Mouse (Mus musculus): ENCODE data around the gene Pxk.

Pxk gene

DNA sequence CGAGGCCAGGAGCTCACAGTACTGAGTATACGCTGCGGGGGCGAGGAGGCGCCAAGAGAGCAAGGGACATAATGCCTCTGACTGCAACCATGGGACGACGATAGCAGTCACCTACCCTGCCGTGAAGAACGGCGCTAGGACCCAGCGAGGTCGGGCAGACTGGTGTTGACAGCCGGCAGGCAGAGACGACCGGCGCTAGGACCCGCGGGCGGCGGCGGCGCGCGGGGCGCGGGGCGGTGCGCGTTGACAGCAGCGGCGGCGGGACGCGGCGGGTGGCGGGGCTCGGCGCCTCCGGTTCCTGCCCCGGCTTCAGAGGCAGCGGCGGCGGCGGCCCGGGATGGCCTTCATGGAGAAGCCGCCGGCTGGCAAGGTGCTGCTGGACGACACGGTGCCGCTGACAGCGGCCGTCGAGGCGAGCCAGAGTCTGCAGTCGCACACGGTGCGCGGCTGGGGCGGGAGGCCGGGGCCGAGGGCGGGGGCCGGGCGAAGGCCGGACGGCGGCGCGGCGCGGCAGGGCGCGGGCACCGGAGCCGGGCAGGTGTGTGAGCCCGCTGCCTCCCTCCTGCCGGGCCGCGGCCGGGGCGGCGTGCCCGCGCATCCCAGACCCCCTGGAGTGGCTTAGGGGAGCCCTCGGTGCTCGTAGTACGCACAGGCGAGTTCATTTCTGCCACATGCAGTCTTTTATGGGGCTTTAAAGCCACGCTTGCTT, at the start of gene Pxk:
Pxk (plus strand) TSS at position 234 of the 709 bp plus-strand sequence.
- peak; percentile 92 for DNase-seq (ENCODE audit: low read depth, low spot score)

- DNase-seq (ENCODE audit: low read depth, low spot score) = no peak
Measured at GRCm38 (mm10) chr14:8049334-8049733, 48.7 kb upstream of the Pxk start.

DNA sequence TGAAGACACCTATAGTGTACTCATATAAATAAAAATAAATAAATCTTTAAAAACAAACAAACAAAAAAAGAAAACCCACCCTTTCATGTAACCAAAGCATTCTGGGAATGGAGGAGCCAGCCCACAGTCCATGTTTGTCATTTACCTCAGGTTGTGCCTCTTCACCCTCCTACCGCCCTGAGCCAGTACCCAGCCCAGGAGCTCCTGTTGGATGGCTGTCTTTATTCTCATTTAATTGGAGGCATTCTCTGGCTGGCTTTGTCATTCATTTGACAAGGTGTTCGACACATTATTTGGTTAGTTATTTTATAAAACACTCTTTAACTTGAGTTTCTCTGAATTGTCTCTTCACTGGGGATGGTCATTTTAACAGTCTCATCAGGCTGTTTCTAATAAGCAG, 46.1 kb upstream of the Pxk start:
- DNase-seq (ENCODE audit: low read depth, low spot score) = no peak

- DNase-seq (ENCODE audit: low read depth, low spot score) = no peak
Measured at GRCm38 (mm10) chr14:8052661-8053060, 45.4 kb upstream of the Pxk start.

- DNase-seq (ENCODE audit: low read depth, low spot score) = no peak
Measured at GRCm38 (mm10) chr14:8054310-8055102, 43.5 kb upstream of the Pxk start.

DNA sequence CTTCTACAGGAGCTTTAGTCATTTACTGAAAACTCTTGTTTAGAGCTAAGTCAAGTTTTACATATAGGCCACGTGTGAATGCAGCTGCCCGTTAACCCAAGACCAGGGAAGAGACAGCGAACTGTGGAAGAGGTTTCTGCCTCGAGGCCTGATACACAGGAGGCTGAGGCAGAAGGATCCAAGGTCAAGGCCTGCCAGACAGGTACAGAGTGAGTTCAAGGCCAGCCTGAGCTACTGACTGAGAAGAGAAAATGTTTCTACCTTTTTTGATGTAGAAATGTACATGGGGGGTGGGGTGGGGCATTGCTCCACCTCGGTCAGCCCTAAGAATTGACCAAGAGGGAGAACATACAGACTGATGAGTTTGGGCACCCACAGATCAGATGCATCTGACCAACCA, 41.9 kb upstream of the Pxk start:
- DNase-seq (ENCODE audit: low read depth, low spot score) = no peak

- no peak for DNase-seq (ENCODE audit: low read depth, low spot score)
Measured at GRCm38 (mm10) chr14:8059938-8060337, 38.1 kb upstream of the Pxk start.

DNA sequence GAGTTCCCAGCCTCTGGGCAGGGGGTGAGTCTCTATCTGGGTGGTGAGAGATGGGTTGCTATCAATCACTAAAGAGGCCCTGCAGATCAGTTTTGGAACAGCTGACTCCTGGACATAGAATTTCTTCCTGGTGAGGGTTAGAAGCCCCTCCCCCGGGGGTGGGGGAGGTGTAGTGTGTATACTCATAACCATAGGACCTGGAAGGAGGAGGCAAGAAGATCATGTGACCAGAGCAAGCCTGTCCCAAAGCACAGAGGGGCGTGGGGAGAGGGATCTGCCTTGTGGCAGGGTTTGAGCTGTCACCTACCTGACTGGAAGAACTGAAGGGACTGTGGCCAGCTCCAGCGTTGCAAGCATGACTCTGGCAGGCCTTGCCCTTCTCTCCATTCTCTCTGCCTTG, 35.9 kb upstream of the Pxk start:
- no peak for DNase-seq (ENCODE audit: low read depth, low spot score)

DNA sequence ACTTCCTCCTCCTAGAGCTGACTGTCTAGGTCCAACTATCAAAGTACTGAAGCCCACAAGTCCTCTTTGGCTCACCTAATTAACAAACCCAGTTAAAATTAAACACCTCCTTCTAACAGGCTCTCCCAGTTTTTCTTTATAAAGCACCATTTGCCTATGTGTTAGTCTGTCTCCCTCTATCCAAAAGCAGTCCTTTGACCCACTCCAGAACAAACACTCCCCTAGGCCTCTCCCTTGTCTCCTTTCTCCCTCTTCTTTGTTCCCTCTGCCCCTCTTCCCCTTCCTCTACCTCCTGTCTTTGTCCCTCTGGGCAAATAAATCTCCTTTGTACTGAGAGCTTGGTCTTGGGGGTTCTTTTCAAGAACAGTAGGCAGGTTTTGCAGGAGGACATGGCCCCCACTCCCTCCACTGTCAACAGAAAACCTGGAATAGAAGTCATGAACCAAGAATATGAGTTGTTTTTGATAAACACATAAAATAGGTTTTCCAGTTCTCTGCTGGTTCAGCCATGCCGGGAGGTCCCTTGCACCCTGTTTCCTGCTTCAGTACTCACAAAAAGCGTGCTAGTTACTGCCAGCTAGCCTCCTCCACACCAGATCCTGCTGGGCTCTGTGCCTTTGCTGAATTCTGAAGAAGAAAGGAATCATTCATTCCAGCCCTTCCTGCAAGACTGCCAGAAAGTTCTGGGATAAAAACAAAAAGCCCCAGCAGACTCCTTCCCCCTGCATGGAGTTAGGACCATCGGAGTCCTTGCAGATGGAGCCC, 35.3 kb upstream of the Pxk start:
- no peak for DNase-seq (ENCODE audit: low read depth, low spot score)

DNA sequence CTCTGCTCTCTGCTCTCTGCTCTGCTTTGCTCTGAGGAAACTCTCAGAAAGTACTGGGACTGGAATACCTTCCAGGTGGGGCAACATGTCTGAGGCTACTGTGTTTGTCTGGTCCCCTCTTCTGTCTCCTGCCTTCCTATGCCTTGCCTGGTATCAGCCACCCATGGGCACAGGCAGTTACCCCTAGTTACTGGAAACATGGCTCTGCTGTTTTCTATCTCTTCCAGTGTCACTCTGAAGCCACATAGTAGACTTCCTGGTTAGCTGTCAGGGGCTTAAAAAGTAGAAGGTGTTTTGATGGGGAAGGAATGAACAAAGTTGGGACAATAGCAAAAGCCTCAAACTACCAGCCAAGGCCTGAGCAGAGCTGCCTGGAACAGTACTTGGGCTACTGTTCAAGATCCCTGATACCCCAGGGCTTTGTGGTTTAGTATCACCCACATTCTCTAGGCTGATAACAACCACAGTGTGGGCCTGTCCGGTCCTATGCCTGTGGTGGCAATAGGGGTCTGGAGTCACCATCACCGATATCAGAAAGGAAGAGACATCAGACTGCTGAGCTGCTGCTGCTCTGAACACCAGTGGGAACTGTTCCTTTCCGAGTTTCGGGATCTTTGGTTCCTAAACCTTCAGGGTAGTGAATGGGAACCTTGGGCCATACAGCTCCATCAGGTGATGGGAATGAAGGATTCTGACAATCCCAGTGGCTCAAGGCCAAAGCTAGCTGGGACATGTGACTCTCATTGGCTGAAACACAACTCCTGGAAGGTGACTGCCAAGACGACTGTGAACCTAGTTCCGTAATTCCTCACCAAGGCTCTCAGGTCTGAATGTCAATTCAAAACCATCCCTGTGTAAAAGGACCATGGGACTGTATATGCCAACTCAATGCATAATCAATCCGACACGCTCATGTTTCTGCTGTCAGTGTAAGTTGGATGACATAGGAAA, 33.9 kb upstream of the Pxk start:
- no peak for DNase-seq (ENCODE audit: low read depth, low spot score)

DNA sequence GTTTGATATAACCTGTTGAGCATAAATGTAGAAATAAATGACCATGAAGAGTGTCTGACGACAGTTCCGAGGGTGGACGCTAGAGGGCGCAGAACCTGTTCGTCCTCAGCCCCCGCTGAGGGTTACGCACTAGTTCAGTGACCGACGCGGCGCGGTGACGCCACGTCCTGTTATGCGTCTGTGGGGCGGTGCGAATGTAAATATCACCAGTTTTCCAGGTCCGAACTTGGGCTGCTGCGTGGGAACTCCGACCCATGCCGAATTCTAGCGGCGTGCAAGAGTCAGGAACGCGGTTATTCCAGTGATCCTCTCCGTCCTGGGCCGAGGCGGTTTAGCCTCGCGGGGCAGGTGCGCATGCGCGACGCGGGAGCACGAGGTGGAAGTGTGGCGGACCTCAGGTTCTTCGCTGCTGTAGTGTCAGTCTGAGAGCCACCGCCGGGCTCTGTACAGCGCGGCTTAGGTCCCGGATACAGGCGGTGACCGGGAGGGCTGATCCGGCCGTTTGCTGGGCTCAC, 17.8 kb upstream of the Pxk start, which contains the start of gene Rpp14:
Rpp14 (plus strand) TSS at position 203 of the 515 bp plus-strand sequence.
- DNase-seq (ENCODE audit: low read depth, low spot score) = peak; percentile 98

- no peak for DNase-seq (ENCODE audit: low read depth, low spot score)
Measured at GRCm38 (mm10) chr14:8080718-8081117, 17.3 kb upstream of the Pxk start.

DNA sequence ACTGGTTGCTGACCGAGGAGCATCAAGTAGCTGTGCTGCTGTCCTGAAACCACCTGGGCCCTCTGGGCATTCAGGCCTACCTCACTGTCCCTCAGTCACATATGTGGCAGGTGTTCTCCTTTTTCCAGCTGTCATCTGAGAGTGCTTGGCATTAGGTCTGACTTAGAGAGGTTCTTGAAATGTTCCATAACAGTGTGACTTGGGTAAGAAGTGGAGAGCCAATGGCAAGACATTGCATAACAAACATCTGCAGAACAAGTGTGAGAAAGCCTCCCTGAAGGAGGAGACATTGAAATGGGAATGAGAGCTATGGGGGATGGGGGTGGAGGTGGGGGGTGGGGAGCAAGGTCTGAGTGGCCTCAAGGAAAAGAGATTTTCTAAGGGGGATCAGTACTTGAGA, 15.1 kb upstream of the Pxk start:
- no peak for DNase-seq (ENCODE audit: low read depth, low spot score)

DNA sequence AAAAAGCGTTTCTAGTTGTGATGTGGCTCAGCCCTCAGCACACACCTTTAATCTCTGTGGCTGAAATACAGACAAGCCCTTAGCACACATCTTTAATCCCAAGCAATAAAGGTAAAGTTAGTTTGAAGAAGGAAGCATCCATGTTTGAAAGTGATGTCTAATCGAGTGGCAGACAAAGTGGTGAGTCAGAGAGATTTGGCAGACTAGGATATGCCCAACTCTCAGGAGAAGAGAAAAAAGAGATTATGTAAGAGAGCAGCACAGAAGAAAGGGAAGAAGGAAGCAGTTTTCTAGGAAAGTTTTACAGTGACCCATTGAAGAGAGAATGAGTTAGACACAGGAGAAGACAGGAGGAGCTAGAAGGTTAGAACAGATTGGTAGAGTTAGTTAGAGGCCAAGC, 9.0 kb upstream of the Pxk start:
- DNase-seq (ENCODE audit: low read depth, low spot score) = no peak

GRCm38 (mm10) chr14:8092573-8092972, 5.4 kb upstream of the Pxk start:
- peak; percentile 68 for DNase-seq (ENCODE audit: low read depth, low spot score)

DNA sequence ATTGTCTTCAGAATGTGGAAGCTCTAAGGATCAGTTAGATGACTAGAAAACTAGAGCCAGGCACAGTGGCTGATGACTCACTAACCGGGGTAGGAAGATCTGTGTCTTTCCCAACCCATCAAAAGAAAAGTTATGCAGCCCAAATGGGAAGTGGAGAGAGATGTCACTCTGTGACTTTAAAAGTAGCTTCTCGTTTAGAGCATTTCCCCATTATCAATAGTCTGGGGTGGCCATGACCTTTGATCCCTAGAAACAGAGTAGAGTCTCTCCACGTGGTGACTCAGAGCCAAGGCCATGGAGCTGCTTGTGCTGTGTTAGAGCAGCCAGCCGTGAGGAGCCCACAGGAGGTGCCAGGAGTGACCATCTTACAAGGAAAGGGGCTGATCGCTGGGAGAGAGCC, 4.6 kb upstream of the Pxk start:
- no peak for DNase-seq (ENCODE audit: low read depth, low spot score)

DNA sequence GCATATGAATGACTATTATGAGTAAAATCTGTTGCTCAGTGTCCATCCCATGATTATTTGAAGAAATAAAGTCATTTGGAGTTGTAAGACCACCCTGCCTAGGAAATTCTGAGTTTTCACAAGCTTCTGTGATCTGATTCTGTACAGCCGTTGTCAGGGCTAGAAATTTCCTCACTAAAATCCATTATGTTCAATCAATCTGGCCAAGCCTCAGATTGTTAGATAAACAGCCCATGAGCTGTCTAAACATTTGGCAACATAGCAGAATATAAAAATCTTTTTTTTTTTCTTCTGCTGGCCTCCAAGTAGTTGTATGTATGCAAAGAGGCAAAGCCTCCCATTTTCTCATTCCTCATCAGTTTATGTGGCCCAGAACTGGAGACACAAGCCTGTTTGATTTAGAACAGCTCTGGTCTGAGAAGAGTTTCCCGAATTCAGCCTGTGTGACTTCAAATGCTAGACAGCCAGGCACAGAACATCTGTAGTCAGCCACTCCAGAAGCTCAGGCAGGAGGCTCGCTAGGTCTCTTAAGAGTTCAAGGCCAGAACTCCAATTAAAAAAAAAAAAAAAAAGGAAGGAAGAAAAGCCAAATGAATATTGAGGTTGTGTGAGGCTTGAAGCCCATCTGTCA, 3.0 kb upstream of the Pxk start:
- no peak for DNase-seq (ENCODE audit: low read depth, low spot score)

DNA sequence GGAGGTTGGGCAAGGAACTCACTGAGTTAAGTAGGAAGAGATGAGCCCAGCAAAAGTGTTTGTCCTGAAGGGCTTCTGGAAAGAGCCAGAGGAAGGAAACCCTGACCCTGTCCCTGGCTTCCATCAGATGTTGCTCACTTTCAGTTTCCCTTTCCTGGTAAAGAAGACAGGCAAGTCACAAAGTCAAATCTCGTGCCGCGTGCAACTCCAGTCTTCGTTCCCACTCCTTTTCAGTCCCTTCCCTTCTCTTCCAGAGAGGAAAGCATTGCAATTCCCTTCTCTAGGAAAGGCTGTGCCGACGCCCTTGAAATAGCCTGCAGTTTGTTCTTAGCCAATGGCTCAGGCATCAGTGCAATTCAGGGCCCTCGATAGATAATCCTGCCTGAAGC, 2.5 kb upstream of the Pxk start:
- DNase-seq (ENCODE audit: low read depth, low spot score) = peak; percentile 36

DNA sequence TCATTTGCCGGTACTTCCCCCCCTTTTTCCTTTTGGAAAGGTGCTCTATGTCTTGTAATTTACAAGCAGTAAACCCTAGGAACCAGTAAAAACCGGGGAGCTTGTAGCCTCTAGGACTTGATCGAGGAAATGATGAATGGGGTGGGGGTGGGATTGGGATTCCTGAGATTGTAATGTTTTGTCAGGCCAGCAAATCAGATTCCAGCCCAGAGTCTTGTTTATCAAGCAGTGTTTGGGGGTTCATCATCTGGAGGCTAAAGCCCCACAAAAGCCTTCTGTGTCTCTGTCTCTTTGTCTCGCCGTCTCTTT, 630 bp downstream of the Pxk start:
- peak; percentile 13 for DNase-seq (ENCODE audit: low read depth, low spot score)

DNA sequence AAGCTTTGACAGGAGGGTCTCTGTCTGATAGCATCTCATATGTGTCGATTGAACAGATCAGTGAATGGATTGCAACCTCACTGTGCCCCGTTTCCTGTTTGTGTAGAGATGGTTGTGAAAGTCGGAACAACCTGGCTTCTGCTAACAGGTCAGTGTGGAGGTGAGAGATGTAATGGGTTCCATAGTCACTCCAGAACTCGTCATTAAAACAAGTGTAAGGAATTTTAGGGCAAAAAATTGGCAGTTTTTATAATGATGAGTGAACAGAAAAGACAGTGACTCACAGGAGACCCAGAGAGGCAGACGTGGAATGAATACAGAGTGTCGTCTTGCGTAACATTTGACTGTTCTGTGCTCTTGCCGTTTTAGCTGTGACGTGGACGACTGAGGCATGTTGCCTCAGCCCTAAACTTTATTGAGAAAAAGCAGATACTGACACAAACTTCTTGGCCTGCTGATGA, 1.6 kb downstream of the Pxk start:
- DNase-seq (ENCODE audit: low read depth, low spot score) = peak; percentile 61

DNA sequence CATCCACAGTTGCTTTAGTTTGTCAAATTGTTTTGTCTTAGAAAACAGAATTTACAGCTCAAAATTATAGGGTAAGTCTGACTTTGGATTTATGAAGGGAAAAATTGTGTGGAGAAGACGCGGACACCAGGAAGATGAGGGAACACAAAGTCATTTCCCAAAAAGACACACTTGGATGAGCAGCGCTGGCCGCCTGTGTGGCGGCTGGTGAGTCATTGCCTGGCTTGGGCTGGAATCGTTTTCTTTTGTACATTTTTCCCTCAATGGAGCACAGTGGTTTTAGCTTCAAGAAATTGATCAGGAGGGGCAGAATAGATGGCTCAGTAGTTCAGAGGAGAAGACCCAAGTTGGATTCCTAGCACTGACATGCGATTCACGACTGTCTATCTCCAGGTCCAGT, 3.9 kb downstream of the Pxk start:
- no peak for DNase-seq (ENCODE audit: low read depth, low spot score)

Data from CD4-positive, CD25-positive, alpha-beta regulatory T cell, adult 2 months (primary cell).